34 mouse cellular contexts compared by ENCODE assay signal in the genomic region with DNA sequence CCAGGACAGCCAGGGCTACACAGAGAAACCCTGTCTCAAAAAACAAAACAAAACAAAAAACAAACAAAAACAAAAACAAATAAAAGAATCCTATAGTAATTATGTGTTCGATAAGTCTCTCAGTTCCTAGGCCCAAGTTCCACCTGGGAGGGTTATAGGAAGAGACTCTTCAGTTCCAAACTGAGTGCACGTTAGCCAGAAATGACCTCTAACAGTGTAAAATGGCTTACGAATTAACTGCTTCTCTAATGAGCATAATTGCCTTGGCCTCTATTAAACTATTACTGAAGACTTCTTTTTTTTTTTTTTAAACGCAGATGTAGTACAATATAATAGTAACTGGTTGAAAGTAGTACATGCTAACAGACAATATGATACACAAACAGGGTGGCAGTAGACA. TPM values are rescaled to one million over a fixed set of nuclear protein-coding genes. Genes with fewer than 3 reads are reported as not detected.
"Had no signal": no experiment of that assay in that cellular context is flagged by ENCODE, and none has a peak within 500 bp of the region (broad histone marks: within the 10 kb centered on the region; RNA-seq: fewer than 3 reads in every experiment).

No protein-coding gene starts in this region.

- DNase-seq: heart, adult 18-20 months; heart, adult 2 months; heart, postnatal 10 days; heart, postnatal 14 days; heart, postnatal 36 days; heart, postnatal 4 days; layer of hippocampus, adult 9-11 months; layer of hippocampus, postnatal 36 days had no signal

- H3K27ac ChIP-seq: heart, adult 2 months; heart, embryonic 10.5 days; heart, embryonic 13.5 days; heart, embryonic 15.5 days; hindbrain, embryonic 10.5 days; hindbrain, embryonic 12.5 days; hindbrain, embryonic 13.5 days; hindbrain, embryonic 15.5 days; hindbrain, postnatal 0 days; intestine, embryonic 15.5 days; layer of hippocampus, adult 2 months; left cerebral cortex, adult 2 months had no signal

- H3K27me3 ChIP-seq: intestine, embryonic 15.5 days had no signal

- H3K4me3 ChIP-seq: heart, adult 2 months; heart, embryonic 10.5 days; heart, embryonic 12.5 days; heart, embryonic 13.5 days; heart, embryonic 15.5 days; hindbrain, embryonic 10.5 days; hindbrain, embryonic 12.5 days; hindbrain, embryonic 13.5 days; hindbrain, embryonic 15.5 days; intestine, embryonic 15.5 days; kidney, embryonic 15.5 days; layer of hippocampus, adult 2 months; left cerebral cortex, adult 2 months had no signal

RNA-seq across cellular contexts. Expression of a gene that starts 15.8 kb away (rescaled TPM):
- polyA plus RNA-seq: heart, adult 2 months; heart, embryonic 10.5 days; heart, embryonic 11.5 days; heart, embryonic 12.5 days; heart, embryonic 13.5 days; heart, embryonic 15.5 days; heart, embryonic 16.5 days; heart, postnatal 0 days; hindbrain, embryonic 13.5 days; hindbrain, embryonic 14.5 days; hindbrain, embryonic 15.5 days; hindbrain, embryonic 16.5 days; hindbrain, postnatal 0 days; intestine, embryonic 14.5 days; intestine, embryonic 15.5 days; intestine, embryonic 16.5 days; intestine, postnatal 0 days; kidney, embryonic 14.5 days; kidney, embryonic 15.5 days; kidney, embryonic 16.5 days; kidney, postnatal 0 days; large intestine, adult 2 months had no signal

RNA-seq across cellular contexts. Expression of a gene that starts 18.6 kb away (rescaled TPM):
- polyA plus RNA-seq: inflammation-experienced regulatory T-cells, adult 6 months had no signal
